Mouse (Mus musculus) forebrain, embryonic 15.5 days (tissue): Measurements from ENCODE around the gene 1700029F12Rik. TPM values are rescaled to one million over a fixed set of nuclear protein-coding genes. Genes with fewer than 3 reads are reported as not detected.

Experiments
- ATAC-seq: fragments of 200-750 bp; cut with Nextera tagmentation; replicated peaks from 2 replicates; pipeline ENCODE4 v1.8.0; 2017; ENCODE audit warnings: mild to moderate bottlenecking, moderate TSS enrichment, moderate library complexity
- H3K27ac ChIP-seq: fragments of 300-500 bp; sonication (generic); replicated peaks from 2 replicates; pipeline ENCODE4 v1.5.1; 2015; ENCODE audit warnings: mild to moderate bottlenecking, inconsistent platforms
- H3K27me3 ChIP-seq: fragments of 300-500 bp; sonication (generic); 2 replicates; pipeline ENCODE4 v1.6.1; 2015; ENCODE audit warnings: inconsistent platforms
- H3K36me3 ChIP-seq: fragments of 300-500 bp; sonication (generic); 2 replicates; pipeline ENCODE4 v1.6.1; 2015; ENCODE audit warnings: mild to moderate bottlenecking, inconsistent platforms
- H3K4me1 ChIP-seq: fragments of 300-500 bp; sonication (generic); 2 replicates; pipeline ENCODE4 v1.6.1; 2015; ENCODE audit warnings: inconsistent platforms
- H3K4me2 ChIP-seq: fragments of 300-500 bp; sonication (generic); replicated peaks from 2 replicates; pipeline ENCODE4 v1.6.1; 2015; ENCODE audit warnings: mild to moderate bottlenecking, inconsistent platforms
- H3K4me3 ChIP-seq: fragments of 300-500 bp; sonication (generic); 2 replicates; pipeline ENCODE4 v1.5.1; 2015; ENCODE audit warnings: mild to moderate bottlenecking, inconsistent platforms
- H3K9ac ChIP-seq: fragments of 300-500 bp; sonication (generic); replicated peaks from 2 replicates; pipeline ENCODE4 v1.6.1; 2015; ENCODE audit warnings: mild to moderate bottlenecking, inconsistent platforms
- H3K9me3 ChIP-seq: fragments of 300-500 bp; sonication (generic); 2 replicates; pipeline ENCODE4 v1.6.1; 2016; ENCODE audit warnings: inconsistent platforms
- WGBS: fragments of 180-500 bp; shearing (Covaris S2); methylation state at CpG from one replicate; pipeline ENCODE4 v1.1.7; 2015; ENCODE audit warnings: mixed read lengths; 5-methylcytosine and 5-hydroxymethylcytosine counted together
- polyA plus RNA-seq: library from polyadenylated mRNA; unstranded; fragments of >200 nt; fragmentation: Nextera tagmentation; extraction: Ambion mirVana; gene quantifications from 2 replicates; pipeline ENCODE4 v1.2.1, GENCODE M21; 2015

The 1700029F12Rik gene
- not detected in 2 replicates for polyA plus RNA-seq

GRCm38 (mm10) chr13:97034262-97034661 lies at the start of gene 1700029F12Rik:
TSS of gene 1700029F12Rik (minus strand) at chr13:97034362.
- no peak for ATAC-seq
- 86% methylated on average over 2 of the region's 2 CpGs for WGBS
- H3K9me3 ChIP-seq = no peaks in the 10 kb centered on the region

GRCm38 (mm10) chr13:97082432-97082831 lies 48.3 kb upstream of the 1700029F12Rik start:
- no peak overlapping the region for H3K9ac ChIP-seq
- H3K9me3 ChIP-seq = no peaks in the 10 kb centered on the region
- no peaks in the 10 kb centered on the region for H3K4me1 ChIP-seq
- H3K27ac ChIP-seq = no peak overlapping the region
- WGBS = 90% methylated on average over 7 of the region's 7 CpGs
- no peaks in the 10 kb centered on the region for H3K36me3 ChIP-seq
- H3K4me2 ChIP-seq = no peak overlapping the region
- H3K4me3 ChIP-seq = no peak overlapping the region
- H3K27me3 ChIP-seq = no peaks in the 10 kb centered on the region
- no peak for ATAC-seq

More at GRCm38 (mm10) chr13:97034262-97034661, at the start of gene 1700029F12Rik:
- no peaks in the 10 kb centered on the region for H3K4me1 ChIP-seq
- H3K9ac ChIP-seq = no peak within 1 kb of the TSS
- no peaks in the 10 kb centered on the region for H3K27me3 ChIP-seq
- no peak within 1 kb of the TSS for H3K4me2 ChIP-seq
- H3K36me3 ChIP-seq = no peaks in the 10 kb centered on the region
- H3K27ac ChIP-seq = no peak within 1 kb of the TSS
- no peak within 1 kb of the TSS for H3K4me3 ChIP-seq

- Histone ChIP-seq H3K27me3 (no peaks in the 10 kb centered on the region), H3K4me2 (no peak overlapping the region), H3K4me3 (no peak overlapping the region), H3K27ac (no peak overlapping the region), H3K9me3 (no peaks in the 10 kb centered on the region), H3K9ac (no peak overlapping the region), H3K4me1 (no peaks in the 10 kb centered on the region), H3K36me3 (no peaks in the 10 kb centered on the region)
- no peak for ATAC-seq
- 90% methylated on average over 3 of the region's 3 CpGs for WGBS
Measured at GRCm38 (mm10) chr13:97080615-97081014, 46.5 kb upstream of the 1700029F12Rik start.

GRCm38 (mm10) chr13:97080201-97080600 lies 46.0 kb upstream of the 1700029F12Rik start:
- Histone ChIP-seq H3K4me3 (no peak overlapping the region), H3K9me3 (no peaks in the 10 kb centered on the region), H3K9ac (no peak overlapping the region), H3K4me2 (no peak overlapping the region), H3K36me3 (no peaks in the 10 kb centered on the region), H3K27ac (no peak overlapping the region), H3K27me3 (no peaks in the 10 kb centered on the region), H3K4me1 (no peaks in the 10 kb centered on the region)
- 62% methylated on average over 2 of the region's 2 CpGs for WGBS
- ATAC-seq = no peak

GRCm38 (mm10) chr13:97077556-97077955 lies 43.4 kb upstream of the 1700029F12Rik start:
- WGBS = 91% methylated on average over 2 of the region's 2 CpGs

GRCm38 (mm10) chr13:97073497-97073896 lies 39.3 kb upstream of the 1700029F12Rik start:
- Histone ChIP-seq H3K4me3 (no peak overlapping the region), H3K9ac (no peak overlapping the region), H3K27me3 (peaks cover 5% of the 10 kb centered on the region; the same call in 1 of the 2 replicates), H3K36me3 (no peaks in the 10 kb centered on the region), H3K9me3 (no peaks in the 10 kb centered on the region), H3K4me2 (no peak overlapping the region), H3K4me1 (0 out of 2 replicates have a peak, but pooled peaks cover 4% of the 10 kb centered on the region), H3K27ac (no peak overlapping the region)
- ATAC-seq = no peak
- 25% methylated on average over 1 of the region's 1 CpGs for WGBS

More at GRCm38 (mm10) chr13:97077556-97077955, 43.4 kb upstream of the 1700029F12Rik start:
- Histone ChIP-seq H3K9me3 (no peaks in the 10 kb centered on the region), H3K27me3 (no peaks in the 10 kb centered on the region), H3K9ac (no peak overlapping the region), H3K4me2 (no peak overlapping the region), H3K36me3 (no peaks in the 10 kb centered on the region), H3K4me3 (no peak overlapping the region), H3K4me1 (0 out of 2 replicates have a peak, but pooled peaks cover 4% of the 10 kb centered on the region), H3K27ac (no peak overlapping the region)
- ATAC-seq = no peak

- Histone ChIP-seq H3K9ac (peak overlapping the region; percentile 81), H3K9me3 (no peaks in the 10 kb centered on the region), H3K27ac (peak overlapping the region; percentile 85), H3K4me1 (0 out of 2 replicates have a peak, but pooled peaks cover 4% of the 10 kb centered on the region), H3K4me3 (peak overlapping the region; percentile 97), H3K36me3 (no peaks in the 10 kb centered on the region), H3K27me3 (peaks cover 5% of the 10 kb centered on the region; the same call in 1 of the 2 replicates), H3K4me2 (peak overlapping the region; percentile 91)
- ATAC-seq = peak; percentile 86
- WGBS = 0% methylated on average over 54 of the region's 76 CpGs
Measured at GRCm38 (mm10) chr13:97071626-97072241, 37.6 kb upstream of the 1700029F12Rik start.

GRCm38 (mm10) chr13:97070931-97071625 lies 36.9 kb upstream of the 1700029F12Rik start:
- Histone ChIP-seq H3K36me3 (no peaks in the 10 kb centered on the region), H3K4me2 (peak overlapping the region; percentile 91), H3K9ac (peak overlapping the region; percentile 81), H3K9me3 (no peaks in the 10 kb centered on the region), H3K4me3 (peak overlapping the region; percentile 97), H3K4me1 (0 out of 2 replicates have a peak, but pooled peaks cover 4% of the 10 kb centered on the region), H3K27me3 (peaks cover 5% of the 10 kb centered on the region; the same call in 1 of the 2 replicates), H3K27ac (peak overlapping the region; percentile 85)
- WGBS = under 1% methylated on average over 62 of the region's 85 CpGs
- ATAC-seq = peak; percentile 85

- Histone ChIP-seq H3K4me1 (0 out of 2 replicates have a peak, but pooled peaks cover 8% of the 10 kb centered on the region), H3K27ac (no peak overlapping the region), H3K36me3 (no peaks in the 10 kb centered on the region), H3K9me3 (no peaks in the 10 kb centered on the region), H3K4me3 (no peak overlapping the region), H3K9ac (no peak overlapping the region), H3K4me2 (no peak overlapping the region), H3K27me3 (peaks cover 5% of the 10 kb centered on the region; the same call in 1 of the 2 replicates)
- WGBS = 35% methylated on average over 8 of the region's 8 CpGs
- no peak for ATAC-seq
Measured at GRCm38 (mm10) chr13:97068151-97068550, 34.0 kb upstream of the 1700029F12Rik start.

GRCm38 (mm10) chr13:97067691-97068090 lies 33.5 kb upstream of the 1700029F12Rik start:
- Histone ChIP-seq H3K9ac (no peak overlapping the region), H3K4me1 (0 out of 2 replicates have a peak, but pooled peaks cover 4% of the 10 kb centered on the region), H3K4me2 (no peak overlapping the region), H3K9me3 (no peaks in the 10 kb centered on the region), H3K4me3 (no peak overlapping the region), H3K27me3 (peaks cover 5% of the 10 kb centered on the region; the same call in 1 of the 2 replicates), H3K36me3 (no peaks in the 10 kb centered on the region), H3K27ac (no peak overlapping the region)
- no peak for ATAC-seq
- WGBS = 6% methylated on average over 6 of the region's 6 CpGs

GRCm38 (mm10) chr13:97066649-97067550 lies 32.7 kb upstream of the 1700029F12Rik start, which contains the start of gene Fam169a:
TSS of gene Fam169a (plus strand) at chr13:97067286.
- WGBS = 38% methylated on average over 15 of the region's 15 CpGs
- no peak for ATAC-seq
- H3K4me1 ChIP-seq = 0 out of 2 replicates have a peak, but pooled peaks cover 4% of the 10 kb centered on the region
- no peaks in the 10 kb centered on the region for H3K36me3 ChIP-seq
- peaks cover 5% of the 10 kb centered on the region; the same call in 1 of the 2 replicates for H3K27me3 ChIP-seq
- no peak within 1 kb of the TSS for H3K9ac ChIP-seq
- no peak within 1 kb of the TSS for H3K4me3 ChIP-seq
- no peak within 1 kb of the TSS for H3K4me2 ChIP-seq
- H3K9me3 ChIP-seq = no peaks in the 10 kb centered on the region
- no peak within 1 kb of the TSS for H3K27ac ChIP-seq
